In the genomic region with DNA sequence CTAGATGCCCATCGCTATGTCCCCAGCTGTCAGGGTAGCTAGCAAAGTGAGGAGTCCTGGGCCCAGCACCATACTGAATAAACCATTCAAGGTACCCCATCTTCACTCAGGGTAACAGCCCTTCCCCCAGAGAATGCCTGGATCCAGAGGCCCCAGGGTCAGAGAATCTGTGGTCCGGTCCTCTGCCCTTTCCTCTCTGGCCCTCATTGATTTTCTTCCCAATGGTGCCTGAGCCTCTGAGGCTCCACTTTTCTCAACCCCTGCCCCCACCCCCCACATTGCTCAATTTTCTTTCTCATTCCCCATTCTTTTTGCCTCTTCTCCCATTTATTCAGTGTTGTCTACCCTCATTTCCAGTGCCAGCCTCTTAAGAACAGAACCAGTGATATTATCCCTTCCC, we compare ENCODE assay signal across 14 mouse cellular contexts.
"Had no signal": no experiment of that assay in that cellular context is flagged by ENCODE, and none has a peak within 500 bp of the region (broad histone marks: within the 10 kb centered on the region; RNA-seq: fewer than 3 reads in every experiment).

No protein-coding gene starts in this region.

- H3K36me3 ChIP-seq: kidney, embryonic 15.5 days; liver, embryonic 13.5 days; lung, embryonic 15.5 days had no signal

- H3K9me3 ChIP-seq: kidney, embryonic 15.5 days; liver, embryonic 13.5 days; lung, embryonic 15.5 days had no signal

- H3K27me3 ChIP-seq: kidney, embryonic 15.5 days; liver, embryonic 13.5 days; lung, embryonic 15.5 days had no signal

- H3K4me2 ChIP-seq: kidney, embryonic 15.5 days; liver, embryonic 13.5 days; lung, embryonic 15.5 days; midbrain, embryonic 11.5 days had no signal

- H3K9ac ChIP-seq: kidney, embryonic 15.5 days; liver, embryonic 13.5 days; lung, embryonic 15.5 days had no signal

- H3K27ac ChIP-seq: lung, embryonic 15.5 days had no signal

- H3K4me3 ChIP-seq: kidney, embryonic 15.5 days; liver, embryonic 13.5 days; lung, embryonic 15.5 days had no signal

- DNase-seq: kidney, adult 11 months; kidney, adult 8-10 months; kidney, postnatal 10 days; kidney, postnatal 36 days; liver, embryonic 13.5 days; lung, adult 18-20 months; lung, postnatal 10 days; lung, postnatal 36 days; midbrain, embryonic 14.5 days; thymus, adult 18-20 months; thymus, postnatal 36 days had no signal
